Mouse (Mus musculus) heart, postnatal 0 days (tissue): Measurements from ENCODE around the gene Tgm5.

ENCODE experiments used
- CTCF ChIP-seq: IDR thresholded peaks from 2 replicates; pipeline ENCODE4 v1.5.1; 2016; ENCODE audit warnings: antibody characterized with exemption, control low read depth, low read depth
- EP300 ChIP-seq: IDR thresholded peaks from 2 replicates; pipeline ENCODE4 v1.6.1; 2016; ENCODE audit warnings: antibody characterized with exemption, low read depth

GRCm38 (mm10) chr2:121009071-121009677, 76.5 kb downstream of the Tgm5 start:
- TF ChIP-seq CTCF (no peak), EP300 (no peak)
